Mouse (Mus musculus) testis, adult 2 months (tissue): ENCODE results near the gene Hsf5.

ENCODE experiments used
- CTCF ChIP-seq: fragments of 200-500 bp; IDR thresholded peaks from 2 replicates; pipeline ENCODE4 v1.5.1; 2012; ENCODE audit warnings: low read depth, mild to moderate bottlenecking, inconsistent platforms, low read length, moderate library complexity; ENCODE audit not compliant: control insufficient read depth, insufficient read depth, insufficient replicate concordance
- POLR2A ChIP-seq: fragments of 200-500 bp; IDR thresholded peaks from 2 replicates; pipeline ENCODE4 v1.6.1; 2012; ENCODE audit warnings: low read depth, mild to moderate bottlenecking, inconsistent platforms, low read length, moderate library complexity; ENCODE audit not compliant: control insufficient read depth

- no peak for TF ChIP-seq CTCF
- TF ChIP-seq POLR2A = no peak
These were observed 17.4 kb upstream of the Hsf5 start for GRCm38 (mm10) chr11:87599395-87600089.
